Mouse (Mus musculus) kidney, adult 2 months (tissue): Measurements from ENCODE around the gene Zfand2b.

Source experiments
- CTCF ChIP-seq: fragments of 200-500 bp; conservative IDR thresholded peaks from 2 replicates; pipeline ENCODE4 v1.5.1; 2011; ENCODE audit warnings: low read depth, mild to moderate bottlenecking, control low read depth, low read length, moderate library complexity, mixed read lengths; ENCODE audit not compliant: insufficient read depth, insufficient read length
- POLR2A ChIP-seq: fragments of 200-500 bp; IDR thresholded peaks from one replicate; pipeline ENCODE4 v1.6.1; 2011; ENCODE audit warnings: low read depth, low read length, control low read depth

DNA sequence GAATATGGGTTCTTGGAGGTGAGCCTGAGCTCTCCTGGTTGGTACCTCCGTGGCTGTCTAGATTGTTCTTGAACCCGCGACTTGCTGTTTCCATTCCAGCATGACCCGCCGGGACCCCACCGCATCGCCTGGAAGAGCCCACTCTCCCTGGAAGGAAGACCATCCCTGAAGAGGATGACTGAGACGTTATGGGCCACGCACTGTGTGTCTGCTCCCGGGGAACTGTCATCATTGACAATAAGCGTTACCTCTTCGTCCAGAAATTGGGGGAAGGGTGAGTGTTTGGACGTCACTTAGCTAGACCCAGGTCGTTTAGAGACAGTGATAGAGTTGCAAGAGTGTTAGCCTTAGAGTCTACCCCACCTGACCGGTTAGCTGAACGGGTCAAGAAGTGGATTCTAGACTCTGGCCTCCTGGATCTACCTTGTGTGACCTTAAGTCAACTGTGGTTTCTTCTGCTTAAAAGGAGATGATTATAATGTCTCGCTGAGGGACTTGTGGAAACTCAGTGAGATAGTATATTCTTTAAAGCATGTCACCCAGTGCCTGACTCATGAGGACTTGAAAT, 42.8 kb downstream of the Zfand2b start:
- TF ChIP-seq CTCF = no peak
- no peak for TF ChIP-seq POLR2A
